Mouse (Mus musculus) heart, postnatal 0 days (tissue): ENCODE results near the gene Shroom3. TPM values are rescaled to one million over a fixed set of nuclear protein-coding genes. Genes with fewer than 3 reads are reported as not detected.

Source experiments
- ATAC-seq: fragments of 200-750 bp; cut with Nextera tagmentation; 2 replicates; pipeline ENCODE4 v1.8.0; 2017; ENCODE audit warnings: low read depth, moderate number of reproducible peaks, moderate library complexity; ENCODE audit not compliant: insufficient read depth
- DNase-seq: peaks from one replicate; pipeline ENCODE4 v3.0.0-alpha.2; 2016; ENCODE audit warnings: low spot score
- H3K27ac ChIP-seq: fragments of 300-500 bp; sonication (generic); 2 replicates; pipeline ENCODE4 v1.5.1; 2014; ENCODE audit warnings: low read depth, mild to moderate bottlenecking
- H3K27me3 ChIP-seq: fragments of 300-500 bp; sonication (generic); 2 replicates; pipeline ENCODE4 v1.6.1; 2014; ENCODE audit warnings: low read length, mixed read lengths; ENCODE audit not compliant: control insufficient read depth, insufficient read depth
- H3K36me3 ChIP-seq: fragments of 300-500 bp; sonication (generic); replicated peaks from 2 replicates; pipeline ENCODE4 v1.6.1; 2014; ENCODE audit warnings: low read length, mixed read lengths; ENCODE audit not compliant: control insufficient read depth, insufficient read depth
- H3K4me1 ChIP-seq: fragments of 300-500 bp; sonication (generic); 2 replicates; pipeline ENCODE4 v1.6.1; 2014; ENCODE audit warnings: antibody characterized with exemption; ENCODE audit not compliant: control insufficient read depth, insufficient read depth
- H3K4me2 ChIP-seq: fragments of 300-500 bp; sonication (generic); 2 replicates; pipeline ENCODE4 v1.6.1; 2014; ENCODE audit warnings: low read depth, mild to moderate bottlenecking, low read length, moderate library complexity
- H3K4me3 ChIP-seq: fragments of 300-500 bp; sonication (generic); 2 replicates; pipeline ENCODE4 v1.5.1; 2014; ENCODE audit warnings: low read depth, low read length
- H3K9ac ChIP-seq: fragments of 300-500 bp; sonication (generic); replicated peaks from 2 replicates; pipeline ENCODE4 v1.6.1; 2014; ENCODE audit warnings: low read depth, low read length, mixed read lengths
- H3K9me3 ChIP-seq: fragments of 300-500 bp; sonication (generic); replicated peaks from 2 replicates; pipeline ENCODE4 v1.6.1; 2016; ENCODE audit warnings: low read length; ENCODE audit not compliant: control insufficient read depth
- CTCF ChIP-seq: IDR thresholded peaks from 2 replicates; pipeline ENCODE4 v1.5.1; 2016; ENCODE audit warnings: antibody characterized with exemption, control low read depth, low read depth
- EP300 ChIP-seq: IDR thresholded peaks from 2 replicates; pipeline ENCODE4 v1.6.1; 2016; ENCODE audit warnings: antibody characterized with exemption, low read depth
- WGBS: fragments of 180-500 bp; shearing (Covaris S2); extraction: QIAGEN DNeasy Blood & Tissue Kit; methylation state at CpG from one replicate; pipeline ENCODE4 v1.1.7; 2014; 5-methylcytosine and 5-hydroxymethylcytosine counted together
- polyA plus RNA-seq: library from polyadenylated mRNA; unstranded; fragments of >200 nt; fragmentation: Nextera tagmentation; extraction: Ambion mirVana; gene quantifications from 2 replicates; pipeline ENCODE4 v1.2.1, GENCODE M21; 2015
- total RNA-seq: library from RNA; depleted of rRNA; stranded (reverse); fragments of >200 nt; gene quantifications from 2 replicates; pipeline ENCODE4 v1.2.3, GENCODE M21; 2014; ENCODE audit warnings: low replicate concordance; rRNA removed

Shroom3 gene
- total RNA-seq = 72.4 and 76.9 TPM in 2 replicates
- 11.6 and 13.3 TPM in 2 replicates for polyA plus RNA-seq

DNA sequence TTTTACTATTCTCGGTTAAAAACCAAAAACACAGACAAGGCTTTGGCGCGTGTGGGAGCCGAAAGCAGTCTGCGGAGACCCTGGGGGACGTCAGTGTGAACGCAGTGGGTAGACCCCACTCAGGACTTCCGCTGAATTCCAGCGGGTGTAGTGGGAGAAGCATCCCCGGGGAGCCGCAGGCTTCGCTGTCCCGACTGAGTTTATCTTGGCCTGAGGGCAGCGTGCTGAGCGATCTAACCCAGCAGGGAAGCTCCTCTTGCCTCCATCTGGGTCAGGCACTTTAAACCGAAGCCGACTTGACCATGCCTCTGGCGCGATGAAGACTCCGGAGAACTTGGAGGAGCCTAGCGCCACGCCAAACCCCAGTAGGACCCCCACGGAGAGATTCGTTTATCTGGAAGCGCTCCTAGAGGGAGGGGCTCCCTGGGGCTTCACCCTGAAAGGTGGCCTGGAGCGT, at the start of gene Shroom3:
Gene Shroom3, plus strand, starts transcription at position 85 of the 457 bp plus-strand sequence.
- H3K9me3 ChIP-seq = no peaks in the 10 kb centered on the region
- DNase-seq (no peak), ATAC-seq (0 out of 2 replicates have a peak, but pooled peaks have one; percentile 34)
- TF ChIP-seq EP300 (no peak), CTCF (no peak)
- H3K27ac ChIP-seq = peak within 1 kb of the TSS; percentile 57
- 0 out of 2 replicates have a peak, but pooled peaks cover 3% of the 10 kb centered on the region for H3K4me1 ChIP-seq
- H3K4me3 ChIP-seq = peak within 1 kb of the TSS; percentile 52
- H3K4me2 ChIP-seq = peak within 1 kb of the TSS; percentile 80
- peak within 1 kb of the TSS; percentile 51 for H3K9ac ChIP-seq
- 1% methylated on average over 26 of the region's 26 CpGs for WGBS
- no peaks in the 10 kb centered on the region for H3K36me3 ChIP-seq
- no peaks in the 10 kb centered on the region for H3K27me3 ChIP-seq

GRCm38 (mm10) chr5:92633526-92633925, 49.7 kb upstream of the Shroom3 start:
- ATAC-seq (no peak), DNase-seq (no peak)
- Histone ChIP-seq H3K9me3 (no peaks in the 10 kb centered on the region), H3K4me3 (no peak overlapping the region), H3K9ac (no peak overlapping the region), H3K36me3 (no peaks in the 10 kb centered on the region), H3K27ac (no peak overlapping the region), H3K4me2 (no peak overlapping the region), H3K4me1 (no peaks in the 10 kb centered on the region), H3K27me3 (no peaks in the 10 kb centered on the region)
- TF ChIP-seq CTCF (peak; percentile 12; the same call in 1 of the 2 replicates), EP300 (no peak)
- 65% methylated on average over 4 of the region's 4 CpGs for WGBS

DNA sequence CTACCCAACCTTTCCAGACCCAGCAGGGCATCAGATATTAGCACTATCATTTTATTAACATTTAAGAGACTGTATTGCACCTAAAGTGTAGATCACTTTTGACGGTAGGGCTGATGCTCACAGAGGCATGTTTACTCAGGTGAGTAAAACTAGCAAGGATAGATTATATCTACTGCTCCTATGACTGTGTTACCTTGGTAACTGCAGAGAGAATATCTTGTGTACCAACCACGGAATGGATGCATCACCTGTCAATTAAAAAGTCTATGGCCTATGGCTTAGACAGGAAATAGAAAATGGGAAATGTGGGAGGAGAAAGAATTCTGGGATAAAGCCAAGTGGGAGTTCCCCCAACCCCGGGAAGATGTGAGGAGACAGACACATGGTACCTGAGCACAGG, 48.3 kb upstream of the Shroom3 start:
- H3K27ac ChIP-seq = no peak overlapping the region
- DNase-seq = no peak
- WGBS = 71% methylated on average over 3 of the region's 3 CpGs

GRCm38 (mm10) chr5:92635891-92636290, 47.3 kb upstream of the Shroom3 start:
- no peak overlapping the region for H3K4me2 ChIP-seq
- H3K36me3 ChIP-seq = no peaks in the 10 kb centered on the region
- no peak overlapping the region for H3K4me3 ChIP-seq
- no peaks in the 10 kb centered on the region for H3K4me1 ChIP-seq
- H3K9ac ChIP-seq = no peak overlapping the region
- ATAC-seq (no peak), DNase-seq (no peak)
- WGBS = 79% methylated on average over 5 of the region's 5 CpGs
- H3K27me3 ChIP-seq = no peaks in the 10 kb centered on the region
- H3K27ac ChIP-seq = no peak overlapping the region
- H3K9me3 ChIP-seq = no peaks in the 10 kb centered on the region
- TF ChIP-seq EP300 (no peak), CTCF (no peak)

More for the DNA sequence above, 48.3 kb upstream of the Shroom3 start:
- Histone ChIP-seq H3K4me2 (no peak overlapping the region), H3K9ac (no peak overlapping the region), H3K4me3 (no peak overlapping the region), H3K9me3 (no peaks in the 10 kb centered on the region), H3K36me3 (no peaks in the 10 kb centered on the region), H3K27me3 (no peaks in the 10 kb centered on the region), H3K4me1 (no peaks in the 10 kb centered on the region)
- no peak for ATAC-seq
- TF ChIP-seq EP300 (no peak), CTCF (no peak)

GRCm38 (mm10) chr5:92640861-92641260, 42.4 kb upstream of the Shroom3 start:
- TF ChIP-seq CTCF = no peak
- no peak for TF ChIP-seq EP300
- Histone ChIP-seq H3K9ac (no peak overlapping the region), H3K27ac (no peak overlapping the region), H3K9me3 (no peaks in the 10 kb centered on the region), H3K36me3 (no peaks in the 10 kb centered on the region), H3K27me3 (no peaks in the 10 kb centered on the region), H3K4me2 (no peak overlapping the region), H3K4me1 (no peaks in the 10 kb centered on the region), H3K4me3 (no peak overlapping the region)
- 87% methylated on average over 3 of the region's 3 CpGs for WGBS
- DNase-seq (no peak), ATAC-seq (no peak)

DNA sequence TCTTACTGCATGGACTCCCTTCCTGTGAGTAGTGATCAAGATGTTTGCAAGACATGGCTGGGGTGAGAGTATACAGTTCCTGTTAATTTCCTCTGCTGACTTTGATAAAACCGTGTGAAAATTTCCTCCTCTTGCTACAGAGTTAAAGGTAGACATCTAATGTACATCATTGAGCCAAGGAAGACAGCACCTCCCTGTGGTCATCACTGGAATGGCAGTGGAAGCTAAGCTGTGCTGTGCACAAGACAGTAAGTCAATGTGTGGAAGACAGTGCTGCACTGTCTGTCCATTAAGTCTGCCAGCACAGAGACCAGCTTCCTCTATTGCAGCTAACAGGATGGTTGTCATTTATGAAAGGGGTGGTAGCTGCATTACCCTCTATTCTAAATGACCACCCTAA, 27.0 kb upstream of the Shroom3 start:
- peak; percentile 60 for DNase-seq
- H3K9me3 ChIP-seq = no peaks in the 10 kb centered on the region
- H3K4me2 ChIP-seq = no peak overlapping the region
- TF ChIP-seq CTCF (peak; percentile 95), EP300 (no peak)
- ATAC-seq = 0 out of 2 replicates have a peak, but pooled peaks have one; percentile 41
- no peak overlapping the region for H3K27ac ChIP-seq
- H3K27me3 ChIP-seq = no peaks in the 10 kb centered on the region
- no peak overlapping the region for H3K4me3 ChIP-seq
- 3% methylated on average over 1 of the region's 1 CpGs for WGBS
- no peaks in the 10 kb centered on the region for H3K36me3 ChIP-seq
- no peak overlapping the region for H3K9ac ChIP-seq
- H3K4me1 ChIP-seq = no peaks in the 10 kb centered on the region
